Mouse (Mus musculus) heart, embryonic 11.5 days (tissue): ENCODE results near the gene Olfr1508. TPM values are rescaled to one million over a fixed set of nuclear protein-coding genes. Genes with fewer than 3 reads are reported as not detected.
"Not testable (repeated sequence)": the region's sequence is repeated elsewhere in the genome, so short reads cannot be mapped to it uniquely, and the experiment has no call there.

ENCODE experiments used
- ATAC-seq: fragments of 200-750 bp; cut with Nextera tagmentation; replicated peaks from 2 replicates; pipeline ENCODE4 v1.8.0; 2017; ENCODE audit warnings: moderate library complexity; ENCODE audit not compliant: insufficient number of reproducible peaks, low FRiP score, low TSS enrichment
- H3K27ac ChIP-seq: fragments of 300-500 bp; sonication (generic); 2 replicates; pipeline ENCODE4 v1.5.1; 2014; ENCODE audit warnings: mild to moderate bottlenecking, low read depth, low read length
- H3K27me3 ChIP-seq: fragments of 300-500 bp; sonication (generic); 2 replicates; pipeline ENCODE4 v1.6.1; 2014; ENCODE audit warnings: mild to moderate bottlenecking, low read length, mixed read lengths; ENCODE audit not compliant: control insufficient read depth, insufficient read depth
- H3K36me3 ChIP-seq: fragments of 300-500 bp; sonication (generic); 2 replicates; pipeline ENCODE4 v1.6.1; 2014; ENCODE audit warnings: mild to moderate bottlenecking, low read length, moderate library complexity, mixed read lengths; ENCODE audit not compliant: control insufficient read depth, insufficient read depth
- H3K4me1 ChIP-seq: fragments of 300-500 bp; sonication (generic); 2 replicates; pipeline ENCODE4 v1.6.1; 2014; ENCODE audit warnings: low read length; ENCODE audit not compliant: control insufficient read depth, insufficient read depth
- H3K4me2 ChIP-seq: fragments of 300-500 bp; sonication (generic); 2 replicates; pipeline ENCODE4 v1.6.1; 2014; ENCODE audit warnings: mild to moderate bottlenecking, moderate library complexity
- H3K4me3 ChIP-seq: fragments of 300-500 bp; sonication (generic); 2 replicates; pipeline ENCODE4 v1.5.1; 2014; ENCODE audit warnings: low read depth, low read length
- H3K9ac ChIP-seq: fragments of 300-500 bp; sonication (generic); 2 replicates; pipeline ENCODE4 v1.6.1; 2014; ENCODE audit warnings: mild to moderate bottlenecking, low read depth, low read length, moderate library complexity
- H3K9me3 ChIP-seq: fragments of 300-500 bp; sonication (generic); replicated peaks from 2 replicates; pipeline ENCODE4 v1.6.1; 2016; ENCODE audit warnings: low read length; ENCODE audit not compliant: control insufficient read depth
- WGBS: fragments of 180-500 bp; shearing (Covaris S2); extraction: QIAGEN DNeasy Blood & Tissue Kit; methylation state at CpG from one replicate; pipeline ENCODE4 v1.1.7; 2014; ENCODE audit not compliant: insufficient replicate concordance; 5-methylcytosine and 5-hydroxymethylcytosine counted together
- polyA plus RNA-seq: library from polyadenylated mRNA; unstranded; fragments of >200 nt; fragmentation: Nextera tagmentation; extraction: Ambion mirVana; gene quantifications from 2 replicates; pipeline ENCODE4 v1.2.1, GENCODE M21; 2014

Olfr1508 gene
- not detected in 2 replicates for polyA plus RNA-seq

DNA sequence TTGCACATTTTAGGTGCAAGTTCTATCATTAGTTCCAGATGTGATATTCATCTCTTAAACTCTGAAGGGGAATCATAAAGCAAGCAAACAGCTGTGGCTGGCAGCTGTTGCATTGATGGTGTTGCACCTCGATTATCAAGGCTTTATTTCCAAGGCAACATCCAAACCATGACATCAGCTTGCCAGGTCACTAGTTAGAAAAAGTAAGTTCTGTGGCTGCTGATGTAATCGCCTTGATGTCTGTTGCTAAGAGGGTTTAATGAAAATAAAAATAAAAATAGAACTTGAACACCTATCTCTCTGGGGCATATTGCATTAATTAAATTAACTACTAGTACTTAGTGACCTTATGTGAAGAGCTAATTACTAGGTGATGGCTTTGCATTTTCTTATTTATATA, at the start of gene Olfr1508:
Gene Olfr1508 (minus strand): TSS at position 101 of the 400 bp plus-strand sequence.
- no peak within 1 kb of the TSS for H3K4me3 ChIP-seq
- 57% methylated on average over 2 of the region's 2 CpGs for WGBS
- no peaks in the 10 kb centered on the region for H3K4me1 ChIP-seq
- no peak within 1 kb of the TSS for H3K9ac ChIP-seq
- no peak within 1 kb of the TSS for H3K4me2 ChIP-seq
- no peaks in the 10 kb centered on the region for H3K9me3 ChIP-seq
- ATAC-seq: no peak
- no peaks in the 10 kb centered on the region for H3K36me3 ChIP-seq
- H3K27ac ChIP-seq: no peak within 1 kb of the TSS
- H3K27me3 ChIP-seq: no peaks in the 10 kb centered on the region

DNA sequence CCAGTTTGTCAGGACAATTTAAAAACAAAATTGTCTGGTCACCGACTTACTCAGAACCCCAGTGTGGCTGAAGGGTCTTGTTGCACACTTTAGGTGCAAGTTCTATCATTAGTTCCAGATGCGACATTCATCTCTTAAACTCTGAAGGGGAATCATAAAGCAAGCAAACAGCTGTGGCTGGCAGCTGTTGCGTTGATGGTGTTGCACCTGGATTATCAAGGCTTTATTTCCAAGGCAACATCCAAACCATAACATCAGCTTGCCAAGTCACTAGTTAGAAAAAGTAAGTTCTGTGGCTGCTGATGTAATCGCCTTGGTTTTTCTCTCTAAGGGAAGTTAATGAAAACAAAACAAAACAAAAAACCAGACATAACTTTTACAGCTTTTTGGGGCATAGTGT, 28.2 kb upstream of the Olfr1508 start, which contains the start of gene Olfr1507:
Gene Olfr1507 (minus strand): TSS at position 234 of the 400 bp plus-strand sequence.
- Histone ChIP-seq H3K27ac (no peak within 1 kb of the TSS), H3K4me1 (no peaks in the 10 kb centered on the region), H3K9me3 (no peaks in the 10 kb centered on the region; the same call in 1 of the 2 replicates), H3K9ac (no peak within 1 kb of the TSS), H3K36me3 (no peaks in the 10 kb centered on the region), H3K4me3 (no peak within 1 kb of the TSS), H3K27me3 (no peaks in the 10 kb centered on the region), H3K4me2 (no peak within 1 kb of the TSS)
- ATAC-seq: no peak
- WGBS: 79% methylated on average over 4 of the region's 4 CpGs

GRCm38 (mm10) chr14:52465738-52466137, 1.6 kb downstream of the Olfr1508 start:
- no peak overlapping the region for H3K9ac ChIP-seq
- H3K27me3 ChIP-seq: no peaks in the 10 kb centered on the region
- H3K9me3 ChIP-seq: no peaks in the 10 kb centered on the region
- no peak overlapping the region for H3K4me2 ChIP-seq
- WGBS: 80% methylated on average over 1 of the region's 1 CpGs
- no peaks in the 10 kb centered on the region for H3K4me1 ChIP-seq
- no peaks in the 10 kb centered on the region for H3K36me3 ChIP-seq
- H3K4me3 ChIP-seq: no peak overlapping the region
- no peak for ATAC-seq
- H3K27ac ChIP-seq: no peak overlapping the region

DNA sequence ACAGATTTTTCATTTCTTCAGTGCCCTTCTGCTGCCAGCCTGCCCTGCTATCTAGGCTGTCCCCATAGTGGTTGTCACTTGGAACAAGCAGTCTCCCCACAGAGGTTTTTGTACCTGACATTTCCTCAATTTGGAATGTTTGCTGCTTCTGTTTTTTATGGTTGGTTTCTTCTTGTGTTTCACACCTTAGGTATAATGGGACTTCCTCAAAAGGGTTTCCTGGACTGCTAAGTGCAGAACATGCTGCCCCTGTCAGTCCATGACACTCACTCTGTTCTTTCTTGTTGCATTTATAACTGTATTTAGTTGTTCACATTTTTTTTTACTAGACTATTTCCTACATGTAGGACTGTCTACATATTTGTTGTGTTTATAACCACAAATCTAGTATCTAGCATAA, 5.4 kb downstream of the Olfr1508 start:
- no peak overlapping the region for H3K4me2 ChIP-seq
- H3K27me3 ChIP-seq: no peaks in the 10 kb centered on the region
- H3K36me3 ChIP-seq: no peaks in the 10 kb centered on the region
- no peak overlapping the region for H3K27ac ChIP-seq
- no peaks in the 10 kb centered on the region for H3K4me1 ChIP-seq
- ATAC-seq: no peak
- no peaks in the 10 kb centered on the region for H3K9me3 ChIP-seq
- no peak overlapping the region for H3K4me3 ChIP-seq
- no peak overlapping the region for H3K9ac ChIP-seq

DNA sequence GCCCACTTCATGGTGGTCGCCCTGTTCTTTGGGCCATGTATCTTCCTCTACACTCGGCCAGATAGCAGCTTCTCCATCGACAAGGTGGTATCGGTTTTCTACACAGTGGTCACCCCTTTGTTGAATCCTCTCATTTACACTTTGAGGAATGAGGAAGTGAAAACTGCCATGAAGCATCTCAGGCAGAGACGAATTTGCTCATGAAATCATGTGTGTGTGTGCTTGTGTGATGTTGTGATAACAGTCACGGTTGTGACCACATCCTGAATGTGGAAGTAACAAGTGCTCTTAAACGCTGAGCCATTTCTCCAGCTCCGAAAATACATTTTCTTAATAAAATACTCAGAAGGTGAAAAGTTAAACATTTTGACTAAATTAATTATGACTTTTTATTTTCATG, 16.2 kb downstream of the Olfr1508 start:
- no peak for ATAC-seq
- no peaks in the 10 kb centered on the region for H3K9me3 ChIP-seq
- H3K36me3 ChIP-seq: no peaks in the 10 kb centered on the region
- H3K27ac ChIP-seq: no peak overlapping the region
- no peak overlapping the region for H3K4me3 ChIP-seq
- WGBS: 77% methylated on average over 8 of the region's 8 CpGs
- no peaks in the 10 kb centered on the region for H3K4me1 ChIP-seq
- no peak overlapping the region for H3K4me2 ChIP-seq
- no peak overlapping the region for H3K9ac ChIP-seq
- H3K27me3 ChIP-seq: no peaks in the 10 kb centered on the region

- Histone ChIP-seq H3K9ac (no peak within 1 kb of the TSS), H3K4me2 (no peak within 1 kb of the TSS), H3K4me3 (no peak within 1 kb of the TSS), H3K27me3 (no peaks in the 10 kb centered on the region), H3K36me3 (no peaks in the 10 kb centered on the region), H3K27ac (no peak within 1 kb of the TSS), H3K4me1 (no peaks in the 10 kb centered on the region), H3K9me3 (no peaks in the 10 kb centered on the region)
- no peak for ATAC-seq
Measured at GRCm38 (mm10) chr14:52442690-52443089, 24.6 kb downstream of the Olfr1508 start, which contains the start of gene Olfr1509. Gene Olfr1509, plus strand, starts transcription at chr14:52442990.

GRCm38 (mm10) chr14:52427686-52428085, 39.6 kb downstream of the Olfr1508 start:
- Histone ChIP-seq H3K4me3 (no peak overlapping the region), H3K4me2 (no peak overlapping the region), H3K36me3 (no peaks in the 10 kb centered on the region), H3K4me1 (no peaks in the 10 kb centered on the region), H3K27ac (no peak overlapping the region), H3K27me3 (no peaks in the 10 kb centered on the region), H3K9me3 (no peaks in the 10 kb centered on the region), H3K9ac (no peak overlapping the region)
- 83% methylated on average over 1 of the region's 1 CpGs for WGBS
- no peak for ATAC-seq

DNA sequence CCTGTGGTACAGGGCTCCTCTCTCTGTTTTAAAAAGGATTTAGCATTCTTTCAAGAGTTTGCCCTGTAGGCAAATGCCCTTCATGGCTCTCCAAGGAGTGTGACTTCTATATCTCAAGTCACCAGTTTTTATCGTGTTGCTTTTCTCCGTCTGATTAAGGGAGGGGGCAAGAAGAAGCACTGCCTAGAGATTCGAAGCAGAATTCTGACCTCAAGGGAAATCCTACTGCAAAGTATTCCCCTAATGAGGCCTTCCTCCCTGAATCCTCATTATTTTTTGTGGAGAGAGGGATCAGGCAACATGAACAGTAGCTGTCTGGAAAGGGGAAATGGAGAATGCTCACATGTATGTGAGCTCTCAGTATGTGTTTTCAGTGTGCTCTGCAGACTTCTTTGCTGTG, 53.0 kb downstream of the Olfr1508 start, which contains the start of gene Olfr1510:
Gene Olfr1510 (minus strand): TSS at position 101 of the 400 bp plus-strand sequence.
- no peak within 1 kb of the TSS for H3K27ac ChIP-seq
- H3K9me3 ChIP-seq: no peaks in the 10 kb centered on the region
- H3K36me3 ChIP-seq: no peaks in the 10 kb centered on the region
- no peak within 1 kb of the TSS for H3K4me2 ChIP-seq
- H3K4me3 ChIP-seq: no peak within 1 kb of the TSS
- H3K4me1 ChIP-seq: no peaks in the 10 kb centered on the region
- ATAC-seq: no peak
- H3K9ac ChIP-seq: no peak within 1 kb of the TSS
- 72% methylated on average over 3 of the region's 3 CpGs for WGBS
- H3K27me3 ChIP-seq: no peaks in the 10 kb centered on the region

GRCm38 (mm10) chr14:52410142-52410919, 57.0 kb downstream of the Olfr1508 start:
- not testable (repeated sequence) for H3K4me3 ChIP-seq, H3K4me1 ChIP-seq, H3K36me3 ChIP-seq, ATAC-seq, H3K27me3 ChIP-seq, H3K9ac ChIP-seq, H3K9me3 ChIP-seq, H3K27ac ChIP-seq, H3K4me2 ChIP-seq
- WGBS: 69% methylated on average over 7 of the region's 10 CpGs
